Mouse (Mus musculus): ENCODE results near the gene Kcnb1.

GRCm38 (mm10) chr2:167236174-167236573 lies 46.2 kb upstream of the Kcnb1 start:
- no peak for TF ChIP-seq POLR2A (IDR thresholded peaks at IDR 0.05; ENCODE audit: low read depth, low read length)
- TF ChIP-seq CTCF (IDR thresholded peaks at IDR 0.05; ENCODE audit: extremely low read depth, insufficient read depth, insufficient read length, insufficient replicate concordance), result no peak

Measured in spleen, adult 2 months (tissue).